Mouse (Mus musculus) kidney, postnatal 0 days (tissue): ENCODE data around the gene Rrm2. TPM values are rescaled to one million over a fixed set of nuclear protein-coding genes. Genes with fewer than 3 reads are reported as not detected.

Experiments
- ATAC-seq: fragments of 200-750 bp; cut with Nextera tagmentation; replicated peaks from 2 replicates; pipeline ENCODE4 v1.8.0; 2017; ENCODE audit warnings: low read depth, moderate number of reproducible peaks, moderate TSS enrichment, moderate library complexity; ENCODE audit not compliant: low FRiP score
- DNase-seq: peaks from one replicate; pipeline ENCODE4 v3.0.0-alpha.2; 2016; ENCODE audit warnings: low spot score
- H3K27ac ChIP-seq: fragments of 300-500 bp; sonication (generic); 2 replicates; pipeline ENCODE4 v1.5.1; 2014; ENCODE audit warnings: mild to moderate bottlenecking
- H3K27me3 ChIP-seq: fragments of 300-500 bp; sonication (generic); 2 replicates; pipeline ENCODE4 v1.6.1; 2014; ENCODE audit warnings: low read length, mixed read lengths; ENCODE audit not compliant: insufficient read depth
- H3K36me3 ChIP-seq: fragments of 300-500 bp; sonication (generic); 2 replicates; pipeline ENCODE4 v1.6.1; 2014; ENCODE audit warnings: low read length, mixed read lengths; ENCODE audit not compliant: insufficient read depth
- H3K4me1 ChIP-seq: fragments of 300-500 bp; sonication (generic); replicated peaks from 2 replicates; pipeline ENCODE4 v1.6.1; 2014; ENCODE audit warnings: antibody characterized with exemption, low read length, mixed read lengths; ENCODE audit not compliant: insufficient read depth
- H3K4me2 ChIP-seq: fragments of 300-500 bp; sonication (generic); 2 replicates; pipeline ENCODE4 v1.6.1; 2014; ENCODE audit warnings: mild to moderate bottlenecking, low read length, moderate library complexity, mixed read lengths
- H3K4me3 ChIP-seq: fragments of 300-500 bp; sonication (generic); replicated peaks from 2 replicates; pipeline ENCODE4 v1.5.1; 2014; ENCODE audit warnings: low read depth, low read length
- H3K9ac ChIP-seq: fragments of 300-500 bp; sonication (generic); 2 replicates; pipeline ENCODE4 v1.6.1; 2014; ENCODE audit warnings: low read depth, low read length
- H3K9me3 ChIP-seq: fragments of 300-500 bp; sonication (generic); replicated peaks from 2 replicates; pipeline ENCODE4 v1.6.1; 2016; ENCODE audit warnings: low read length, inconsistent platforms, mixed read lengths
- CTCF ChIP-seq: IDR thresholded peaks from 2 replicates; pipeline ENCODE4 v1.5.1; 2016; ENCODE audit warnings: antibody characterized with exemption, low read depth, mild to moderate bottlenecking, moderate library complexity
- WGBS: fragments of 180-500 bp; shearing (Covaris S2); extraction: QIAGEN DNeasy Blood & Tissue Kit; methylation state at CpG from one replicate; pipeline ENCODE4 v1.1.7; 2014; 5-methylcytosine and 5-hydroxymethylcytosine counted together
- polyA plus RNA-seq: library from polyadenylated mRNA; unstranded; fragments of >200 nt; fragmentation: Nextera tagmentation; extraction: Ambion mirVana; gene quantifications from 2 replicates; pipeline ENCODE4 v1.2.1, GENCODE M21; 2015

Rrm2 gene
- 101 and 136 TPM in 2 replicates for polyA plus RNA-seq

DNA sequence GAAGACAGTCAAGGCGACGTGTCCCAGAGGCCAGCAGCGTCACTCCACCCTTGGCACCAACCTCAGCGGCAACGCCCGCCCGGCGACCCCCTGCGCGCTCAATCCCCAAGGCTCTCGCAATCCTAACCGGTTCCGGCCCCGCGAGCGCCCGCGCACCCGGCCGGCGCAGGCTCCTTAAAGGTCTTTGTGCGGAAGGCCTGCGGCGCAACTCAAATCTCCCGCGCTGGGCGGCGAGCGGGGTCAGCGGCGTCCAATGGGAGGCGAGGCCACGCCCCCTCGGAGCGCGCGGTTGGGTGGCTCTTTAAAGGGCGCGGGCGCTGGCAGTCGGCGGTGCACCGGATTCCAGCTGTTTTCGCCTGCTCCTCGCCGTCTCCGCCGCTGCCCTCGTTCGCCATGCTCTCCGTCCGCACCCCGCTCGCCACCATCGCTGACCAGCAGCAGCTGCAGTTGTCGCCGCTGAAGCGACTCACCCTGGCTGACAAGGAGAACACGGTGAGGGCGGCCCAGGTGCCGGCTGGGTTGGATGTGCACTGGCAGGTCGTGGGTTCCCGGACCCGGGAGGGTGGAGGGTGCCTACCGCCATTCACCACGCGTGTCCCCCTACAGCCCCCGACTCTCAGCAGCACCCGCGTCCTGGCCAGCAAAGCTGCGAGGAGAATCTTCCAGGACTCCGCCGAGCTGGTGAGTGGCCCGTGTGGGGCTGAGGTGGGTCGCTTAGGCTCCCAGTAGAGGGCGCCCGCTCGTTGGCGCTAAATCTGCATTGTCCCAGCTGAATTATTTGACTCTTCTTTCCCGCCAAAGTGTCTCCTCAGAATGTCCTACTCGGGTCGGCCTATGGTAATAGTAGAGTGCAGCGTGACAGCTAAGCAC is at the start of gene Rrm2:
TSS of gene Rrm2 (plus strand) at position 288 of the 870 bp plus-strand sequence.
- TF ChIP-seq CTCF: peak; percentile 82
- H3K9ac ChIP-seq: peak within 1 kb of the TSS; percentile 57
- ATAC-seq (peak; percentile 86), DNase-seq (peak; percentile 95)
- H3K27me3 ChIP-seq: no peaks in the 10 kb centered on the region
- H3K36me3 ChIP-seq: peaks cover 10% of the 10 kb centered on the region; the same call in 1 of the 2 replicates
- 0 out of 2 replicates have a peak, but pooled peaks cover 8% of the 10 kb centered on the region for H3K4me1 ChIP-seq
- H3K4me2 ChIP-seq: peak within 1 kb of the TSS; percentile 84
- H3K4me3 ChIP-seq: peak within 1 kb of the TSS; percentile 68
- peak within 1 kb of the TSS; percentile 52 for H3K27ac ChIP-seq
- WGBS: under 1% methylated on average over 82 of the region's 83 CpGs
- no peaks in the 10 kb centered on the region for H3K9me3 ChIP-seq

DNA sequence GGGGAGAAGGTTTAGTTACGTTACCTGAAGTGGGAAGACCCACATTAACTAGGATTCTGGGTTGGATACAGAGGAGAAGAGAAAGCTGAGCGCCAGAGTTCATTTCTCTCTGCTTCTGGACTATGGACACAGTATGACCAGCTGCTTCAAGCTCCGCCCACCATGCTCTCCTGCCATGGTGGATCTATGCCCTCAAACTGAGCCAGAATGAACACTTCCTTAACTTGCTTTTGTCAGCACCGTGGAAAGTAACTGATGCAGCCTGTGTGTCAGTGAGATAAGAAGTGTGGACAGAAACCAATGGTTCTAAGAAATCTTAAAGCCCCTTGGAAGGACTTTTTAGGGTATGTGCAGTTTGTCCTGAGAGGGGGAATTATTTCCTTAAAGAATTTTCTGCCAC is 49.0 kb upstream of the Rrm2 start:
- H3K27ac ChIP-seq: no peak overlapping the region

DNA sequence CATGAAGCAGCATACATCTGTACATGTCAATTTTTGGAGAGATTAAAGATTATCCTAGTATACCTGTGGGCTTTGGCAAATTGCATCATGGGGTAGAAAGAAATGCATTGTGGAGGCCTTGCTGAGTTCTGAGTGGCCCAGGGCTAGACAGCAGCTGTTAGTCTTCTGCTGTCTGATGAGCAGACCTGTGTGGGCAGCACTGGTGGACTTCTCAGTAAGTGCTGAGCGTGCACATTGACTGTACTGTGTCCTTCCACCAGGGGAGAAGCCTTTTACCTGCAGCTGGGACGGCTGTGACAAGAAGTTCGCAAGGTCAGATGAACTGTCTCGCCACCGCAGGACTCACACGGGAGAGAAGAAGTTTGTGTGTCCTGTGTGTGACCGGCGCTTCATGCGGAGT is 48.1 kb upstream of the Rrm2 start:
- ATAC-seq: 0 out of 2 replicates have a peak, but pooled peaks have one; percentile 52
- no peak overlapping the region for H3K4me2 ChIP-seq
- 79% methylated on average over 9 of the region's 9 CpGs for WGBS

More for the DNA sequence above, 49.0 kb upstream of the Rrm2 start:
- Histone ChIP-seq H3K36me3 (peaks cover 63% of the 10 kb centered on the region), H3K4me1 (no peaks in the 10 kb centered on the region; the same call in 1 of the 2 replicates), H3K27me3 (no peaks in the 10 kb centered on the region), H3K4me3 (no peak overlapping the region), H3K9ac (no peak overlapping the region), H3K9me3 (no peaks in the 10 kb centered on the region), H3K4me2 (no peak overlapping the region)
- no peak for TF ChIP-seq CTCF
- 86% methylated on average over 4 of the region's 4 CpGs for WGBS
- DNase-seq (no peak), ATAC-seq (no peak)

DNA sequence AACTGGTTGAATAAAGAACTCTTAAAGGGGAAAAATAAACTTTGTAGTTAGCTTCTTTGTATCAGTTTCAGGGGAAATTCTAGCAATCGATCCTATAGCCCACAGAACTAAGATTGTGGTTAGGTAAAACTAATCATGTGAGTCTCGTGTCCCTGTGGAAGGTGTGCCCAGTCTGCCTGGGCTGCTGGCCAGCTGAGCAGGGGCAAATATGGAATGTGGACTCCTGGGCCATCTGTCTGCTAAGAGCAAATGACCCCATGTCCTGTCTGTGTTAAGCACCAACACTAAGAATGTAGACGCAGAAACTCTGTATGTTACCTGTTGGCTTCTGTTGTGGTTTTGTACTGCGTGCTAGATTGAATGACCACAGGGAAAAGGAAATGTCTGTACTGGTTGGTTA is 46.9 kb upstream of the Rrm2 start:
- no peak overlapping the region for H3K4me3 ChIP-seq
- no peak for TF ChIP-seq CTCF
- no peak overlapping the region for H3K27ac ChIP-seq
- no peaks in the 10 kb centered on the region for H3K27me3 ChIP-seq
- no peaks in the 10 kb centered on the region for H3K4me1 ChIP-seq
- 80% methylated on average over 4 of the region's 4 CpGs for WGBS
- H3K4me2 ChIP-seq: no peak overlapping the region
- H3K9me3 ChIP-seq: no peaks in the 10 kb centered on the region
- no peak for ATAC-seq
- no peak overlapping the region for H3K9ac ChIP-seq
- DNase-seq: no peak
- H3K36me3 ChIP-seq: peaks cover 49% of the 10 kb centered on the region

More for the DNA sequence above, 48.1 kb upstream of the Rrm2 start:
- Histone ChIP-seq H3K27ac (no peak overlapping the region), H3K27me3 (no peaks in the 10 kb centered on the region), H3K36me3 (peaks cover 60% of the 10 kb centered on the region), H3K4me3 (no peak overlapping the region), H3K9me3 (no peaks in the 10 kb centered on the region), H3K4me1 (no peaks in the 10 kb centered on the region), H3K9ac (no peak overlapping the region)
- no peak for TF ChIP-seq CTCF
- DNase-seq: no peak

DNA sequence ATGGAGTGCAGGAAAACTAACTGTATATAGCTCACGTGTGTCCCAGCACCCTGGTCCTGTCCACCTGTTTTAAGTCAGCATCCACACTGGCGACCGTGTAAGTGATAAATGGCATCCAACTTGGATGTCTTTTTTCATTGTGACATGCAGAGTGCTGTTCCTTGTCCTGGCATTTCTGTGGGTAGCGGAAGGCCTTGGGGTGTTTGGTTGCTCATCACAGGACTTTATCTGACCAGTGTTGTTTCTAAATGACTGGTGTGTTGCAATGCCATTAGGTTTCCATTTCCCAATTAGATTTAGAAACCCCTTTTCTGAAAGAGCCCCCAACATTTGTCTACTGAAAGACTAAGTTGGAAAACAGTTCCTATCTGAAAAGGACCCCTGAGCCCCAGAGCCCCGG is 45.9 kb upstream of the Rrm2 start:
- no peak for ATAC-seq
- no peaks in the 10 kb centered on the region for H3K27me3 ChIP-seq
- peaks cover 52% of the 10 kb centered on the region for H3K36me3 ChIP-seq
- H3K4me3 ChIP-seq: no peak overlapping the region
- no peak overlapping the region for H3K27ac ChIP-seq
- H3K9me3 ChIP-seq: no peaks in the 10 kb centered on the region
- DNase-seq: no peak
- H3K9ac ChIP-seq: no peak overlapping the region
- no peak overlapping the region for H3K4me2 ChIP-seq
- TF ChIP-seq CTCF: no peak
- no peaks in the 10 kb centered on the region for H3K4me1 ChIP-seq
- 81% methylated on average over 5 of the region's 5 CpGs for WGBS

DNA sequence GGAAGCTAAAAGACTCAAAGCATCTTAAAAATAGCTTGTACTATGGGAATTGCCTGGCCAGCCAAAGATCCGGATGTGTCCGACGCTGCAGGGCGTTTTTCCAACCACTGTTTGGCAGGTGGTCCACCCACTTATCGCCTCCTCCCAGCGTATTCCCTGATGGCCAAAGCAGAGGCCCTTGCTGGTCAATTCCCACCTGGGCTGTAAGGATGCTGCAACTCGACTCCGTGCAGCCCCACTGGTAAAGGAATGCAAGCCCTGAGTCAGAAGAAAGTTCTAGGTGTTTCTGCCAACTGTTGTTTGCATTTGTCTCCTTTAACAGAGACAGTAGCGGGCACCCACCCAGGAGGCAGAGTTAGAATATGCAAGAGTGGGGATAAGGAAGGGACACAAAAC is 27.9 kb upstream of the Rrm2 start:
- DNase-seq: no peak
- no peak for ATAC-seq
- no peak for TF ChIP-seq CTCF
- no peaks in the 10 kb centered on the region for H3K9me3 ChIP-seq
- WGBS: 8% methylated on average over 9 of the region's 9 CpGs
- no peaks in the 10 kb centered on the region for H3K27me3 ChIP-seq
- peak overlapping the region; percentile 91 for H3K27ac ChIP-seq
- H3K36me3 ChIP-seq: no peaks in the 10 kb centered on the region
- peak overlapping the region; percentile 61 for H3K4me3 ChIP-seq
- peaks cover 19% of the 10 kb centered on the region for H3K4me1 ChIP-seq
- H3K4me2 ChIP-seq: peak overlapping the region; percentile 92
- H3K9ac ChIP-seq: peak overlapping the region; percentile 82
